Mouse (Mus musculus) 3T3-L1 (cell line): Measurements from ENCODE around the gene Fbxl5.

Experiments
- DNase-seq: peaks from one replicate; pipeline ENCODE4 v3.0.0-alpha.2; 2015; ENCODE audit warnings: low read depth, low spot score

Gene Fbxl5

DNA sequence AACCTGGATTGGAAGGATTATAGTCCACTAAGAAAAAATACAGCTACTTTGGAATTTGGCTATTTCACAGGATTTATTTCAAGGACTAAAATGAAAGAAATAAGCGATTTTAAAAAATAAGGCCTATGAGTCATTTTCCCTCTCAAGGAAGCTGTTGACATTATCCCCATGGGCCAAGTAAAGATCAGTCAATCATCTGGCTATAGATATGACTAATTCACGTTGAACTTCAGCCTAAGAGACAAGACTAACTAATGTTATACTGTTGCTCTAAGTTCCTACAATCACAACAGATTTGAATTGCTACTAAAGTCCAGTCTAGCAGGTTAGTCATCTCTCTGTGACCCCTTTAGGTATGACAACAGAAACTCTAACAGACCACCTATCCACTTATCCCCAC lies 37.4 kb downstream of the Fbxl5 start:
- DNase-seq, result peak; percentile 92

- peak; percentile 66 for DNase-seq
These were observed 39.2 kb downstream of the Fbxl5 start for GRCm38 (mm10) chr5:43781977-43782930.

- DNase-seq, result peak; percentile 54
These were observed 39.9 kb downstream of the Fbxl5 start for GRCm38 (mm10) chr5:43781423-43781976.

GRCm38 (mm10) chr5:43778583-43778982 lies 42.9 kb downstream of the Fbxl5 start:
- no peak for DNase-seq

- DNase-seq, result no peak
These were observed 44.4 kb downstream of the Fbxl5 start for GRCm38 (mm10) chr5:43776993-43777392.

DNA sequence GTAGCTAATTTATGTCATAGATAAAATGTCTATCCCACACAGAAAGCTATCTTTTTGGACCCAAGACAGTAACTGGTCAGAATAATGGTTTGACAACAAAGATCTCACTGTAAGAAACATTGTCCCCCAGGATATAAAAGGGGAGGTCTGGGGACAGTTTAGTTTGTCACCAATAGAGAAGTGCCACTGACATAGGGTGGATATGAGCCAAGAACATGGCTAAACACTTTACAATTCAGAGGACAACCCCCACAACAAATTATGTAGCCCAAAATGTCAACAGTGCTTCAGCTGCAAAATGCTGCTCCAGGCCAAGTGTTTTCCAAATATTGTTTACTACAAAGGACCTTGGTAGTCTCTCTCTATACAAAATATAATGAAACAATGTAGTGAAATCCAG lies 45.0 kb downstream of the Fbxl5 start:
- no peak for DNase-seq

DNA sequence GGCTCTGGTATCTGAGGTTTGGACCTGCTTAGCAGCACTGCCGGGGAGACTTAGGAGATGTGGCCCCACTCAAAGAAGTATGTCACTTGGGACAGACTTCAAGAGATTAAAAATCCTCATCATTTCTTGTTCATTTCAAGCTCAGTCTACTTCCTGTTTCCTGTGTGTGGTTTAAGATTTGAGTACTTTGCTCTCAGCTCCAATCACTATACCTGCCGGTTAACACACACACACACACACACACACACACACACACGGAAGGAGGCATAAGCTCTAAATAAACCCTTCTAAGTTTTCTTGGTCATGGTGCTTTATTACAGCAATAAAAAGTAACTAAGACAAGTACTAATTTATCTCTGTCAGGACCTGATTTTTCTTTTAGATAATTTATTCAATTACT lies 49.9 kb downstream of the Fbxl5 start:
- DNase-seq, result no peak

GRCm38 (mm10) chr5:43770618-43771354 lies 50.7 kb downstream of the Fbxl5 start:
- DNase-seq, result no peak

- DNase-seq, result peak; percentile 35
These were observed 72.3 kb downstream of the Fbxl5 start for GRCm38 (mm10) chr5:43749092-43749491.

DNA sequence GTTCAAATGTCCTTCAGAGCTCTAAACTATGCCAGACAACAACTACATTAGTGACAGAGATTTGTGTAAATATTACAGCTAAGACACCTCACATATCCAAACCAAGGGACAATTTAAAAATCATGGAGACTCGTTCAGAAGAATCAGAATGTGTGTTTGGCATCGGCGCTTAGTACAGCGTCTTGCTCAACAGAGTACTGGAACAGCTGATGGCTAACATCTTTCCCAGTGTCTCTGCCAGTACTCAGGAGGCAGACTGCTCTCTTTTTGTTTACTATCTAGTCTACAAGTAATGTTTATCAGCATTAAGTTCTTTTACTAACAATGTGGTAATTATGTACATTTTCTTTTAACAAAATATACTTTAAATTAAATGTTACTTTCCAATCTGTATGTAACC lies 73.4 kb downstream of the Fbxl5 start:
- DNase-seq, result no peak

- DNase-seq, result no peak
These were observed 76.3 kb downstream of the Fbxl5 start for GRCm38 (mm10) chr5:43745156-43745555.

- DNase-seq, result peak; percentile 26
These were observed 77.3 kb downstream of the Fbxl5 start for GRCm38 (mm10) chr5:43744187-43744586.

DNA sequence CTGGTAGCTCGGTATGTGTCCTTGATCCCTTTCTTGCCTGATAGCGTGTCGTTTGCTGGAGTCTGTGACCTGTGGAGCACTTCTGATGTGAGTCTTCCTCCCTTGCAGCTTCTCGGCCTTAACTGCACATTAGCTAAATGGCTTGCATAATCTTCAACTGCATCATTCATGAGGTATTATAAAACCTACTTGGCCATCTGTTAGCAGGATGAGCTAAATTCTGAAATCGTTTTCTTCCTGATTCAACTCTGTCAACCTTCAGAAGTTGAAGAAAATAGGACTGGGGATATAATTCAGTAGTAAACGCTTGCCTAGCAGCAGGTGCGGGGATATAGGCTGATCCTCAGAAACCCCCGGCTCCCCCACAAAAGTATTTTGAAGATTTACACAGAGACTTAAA lies 89.1 kb downstream of the Fbxl5 start:
- no peak for DNase-seq

- DNase-seq, result no peak
These were observed 92.9 kb downstream of the Fbxl5 start for GRCm38 (mm10) chr5:43728375-43729165.

DNA sequence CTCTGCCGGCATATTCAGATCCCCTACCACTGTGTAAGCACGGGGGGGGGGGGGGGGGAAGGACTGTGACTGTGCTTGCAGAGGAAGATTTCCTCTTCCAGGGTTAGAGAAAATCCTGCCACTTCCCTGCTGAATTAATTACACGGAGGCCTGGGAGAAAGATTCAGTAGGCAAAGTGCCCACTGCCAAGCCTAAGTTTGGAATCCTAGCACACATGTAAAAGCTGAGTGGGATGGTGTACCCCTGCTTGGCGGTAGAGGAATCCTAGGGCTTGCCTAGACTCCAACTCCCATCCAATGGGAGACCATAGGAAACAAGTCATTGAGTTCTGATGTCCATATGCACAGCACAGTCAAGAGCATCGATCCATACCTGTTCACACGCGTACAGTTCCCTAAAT lies 97.6 kb downstream of the Fbxl5 start:
- no peak for DNase-seq

DNA sequence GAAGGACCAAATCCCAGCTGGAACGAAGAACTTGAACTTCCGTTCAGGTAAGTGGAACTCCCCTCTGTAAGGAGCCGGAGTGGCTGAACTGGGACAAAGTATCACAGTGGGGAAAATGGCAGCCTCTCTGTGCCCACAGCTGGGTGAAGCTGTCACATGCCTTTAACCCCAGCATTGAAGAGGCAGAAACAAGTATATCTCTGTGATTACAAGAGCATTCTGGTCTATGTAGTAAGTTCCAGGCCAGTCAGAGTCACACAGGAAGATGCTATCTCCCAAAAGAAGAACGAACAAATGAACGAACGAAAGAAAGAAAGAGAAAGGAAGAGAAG lies 99.0 kb downstream of the Fbxl5 start:
- no peak for DNase-seq

DNA sequence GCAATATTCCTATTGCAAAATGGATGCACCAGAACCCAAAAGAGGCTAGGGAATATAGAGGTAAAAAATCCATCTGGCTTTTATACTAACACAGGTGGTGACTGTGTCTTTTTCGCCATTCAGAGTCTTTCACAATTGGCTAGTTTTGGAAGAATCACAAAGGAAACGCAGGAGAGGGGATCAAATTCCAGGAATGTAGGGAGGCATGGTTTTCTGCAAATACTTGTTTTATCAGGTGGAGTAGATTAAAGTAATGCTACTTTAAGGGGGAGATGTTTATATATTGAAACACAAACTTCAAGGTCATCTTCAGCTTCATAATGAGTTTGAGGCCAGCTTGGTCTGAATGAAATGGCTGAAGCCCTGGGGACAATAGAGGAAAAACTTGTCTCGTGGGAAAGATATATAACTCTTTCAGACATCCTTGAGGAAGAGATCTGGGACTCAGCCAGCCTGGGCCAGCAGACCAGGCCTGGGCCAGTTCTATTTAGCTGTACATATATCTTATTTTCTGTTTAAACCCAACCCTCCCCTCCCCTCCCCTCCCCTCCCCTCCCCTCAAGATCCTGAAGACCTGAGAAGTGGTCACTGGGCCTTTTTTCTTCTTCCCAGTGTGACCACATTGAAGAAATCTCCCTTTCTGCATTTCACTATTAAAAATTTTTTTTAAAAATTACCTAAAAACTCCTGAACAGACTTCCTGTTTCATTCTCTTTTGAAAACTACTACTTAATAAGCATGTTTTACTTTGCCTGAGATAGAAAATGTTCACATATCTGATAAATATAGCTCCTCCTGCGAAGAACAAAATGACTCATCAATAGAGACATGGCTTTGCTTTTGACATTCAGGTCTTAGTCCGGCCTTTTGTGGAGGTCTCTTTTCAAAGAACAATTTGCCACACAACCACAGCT lies 99.6 kb downstream of the Fbxl5 start:
- no peak for DNase-seq

DNA sequence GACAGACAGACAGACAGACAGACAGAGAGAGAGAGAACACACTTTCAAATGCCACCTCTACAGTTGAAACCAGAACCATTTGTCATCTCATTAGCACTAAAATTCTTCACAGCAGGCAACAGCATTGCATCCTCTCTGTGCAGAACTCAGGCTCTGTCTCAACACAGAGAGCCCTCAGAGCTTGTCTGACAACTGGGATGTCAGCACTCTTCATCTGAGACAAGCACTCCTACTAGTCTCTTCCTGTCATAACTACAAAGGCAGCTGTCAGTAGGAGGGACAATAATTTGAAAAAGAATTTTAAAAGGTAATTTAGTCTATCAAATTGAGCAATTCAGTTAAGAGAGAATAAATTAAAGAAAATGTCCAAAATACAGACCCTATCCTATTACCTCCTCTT lies 122.2 kb downstream of the Fbxl5 start:
- DNase-seq, result no peak

DNA sequence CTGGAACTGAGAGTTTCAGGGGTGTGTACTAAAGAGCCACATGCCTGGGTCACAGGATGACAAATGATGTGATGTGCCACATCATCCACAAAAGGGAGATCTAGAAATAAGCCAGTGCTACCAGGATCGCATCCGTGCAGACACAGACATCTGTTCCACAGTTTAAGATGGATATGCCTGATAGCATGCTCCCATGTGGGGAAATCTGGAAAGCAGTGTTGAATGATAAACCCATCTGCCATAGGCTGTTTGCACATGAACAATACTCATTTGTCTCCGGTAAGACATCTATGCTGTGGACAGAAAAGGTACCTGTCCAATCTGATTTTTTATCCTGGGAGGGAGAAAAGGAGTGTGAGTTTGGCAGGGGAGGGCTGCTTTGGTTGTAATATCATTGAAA lies 124.3 kb downstream of the Fbxl5 start:
- DNase-seq, result no peak
